Mouse (Mus musculus): Measurements from ENCODE around the gene Ulk4. TPM values are rescaled to one million over a fixed set of nuclear protein-coding genes. Genes with fewer than 3 reads are reported as not detected.
"Not testable (repeated sequence)": the region's sequence is repeated elsewhere in the genome, so short reads cannot be mapped to it uniquely, and the experiment has no call there.

Gene Ulk4
- polyA plus RNA-seq, 1 experiment from 2014 or later: 115 TPM

GRCm38 (mm10) chr9:120926939-120927606, 349.9 kb downstream of the Ulk4 start:
- Histone ChIP-seq H3K27ac (replicated peaks) (no peak overlapping the region), H3K36me3 (no peaks in the 10 kb centered on the region), H3K27me3 (no peaks in the 10 kb centered on the region), H3K4me2 (no peak overlapping the region), H3K4me3 (no peak overlapping the region), H3K9ac (no peak overlapping the region), H3K4me1 (replicated peaks) (0 out of 2 replicates have a peak, but pooled peaks cover 4% of the 10 kb centered on the region), H3K9me3 (no peaks in the 10 kb centered on the region)
- no peak for ATAC-seq (ENCODE audit: low read depth)
- 31% methylated on average over 9 of the region's 9 CpGs for WGBS

- H3K4me3 ChIP-seq: no peak overlapping the region
- 0 out of 2 replicates have a peak, but pooled peaks cover 4% of the 10 kb centered on the region for H3K4me1 ChIP-seq (replicated peaks)
- no peaks in the 10 kb centered on the region for H3K36me3 ChIP-seq
- H3K9me3 ChIP-seq: no peaks in the 10 kb centered on the region
- no peak overlapping the region for H3K4me2 ChIP-seq
- no peak overlapping the region for H3K9ac ChIP-seq
- H3K27ac ChIP-seq (replicated peaks): no peak overlapping the region
- no peak for ATAC-seq (ENCODE audit: low read depth)
- no peaks in the 10 kb centered on the region for H3K27me3 ChIP-seq
- WGBS: 83% methylated on average over 1 of the region's 1 CpGs
Measured at GRCm38 (mm10) chr9:120926126-120926525, 350.9 kb downstream of the Ulk4 start.

- Histone ChIP-seq H3K9me3 (no peaks in the 10 kb centered on the region), H3K4me2 (no peak overlapping the region), H3K4me1 (replicated peaks) (peaks cover 11% of the 10 kb centered on the region; the same call in 1 of the 2 replicates), H3K36me3 (no peaks in the 10 kb centered on the region), H3K4me3 (no peak overlapping the region), H3K9ac (no peak overlapping the region), H3K27me3 (no peaks in the 10 kb centered on the region), H3K27ac (replicated peaks) (no peak overlapping the region)
- ATAC-seq (ENCODE audit: low read depth): no peak
- WGBS: 80% methylated on average over 5 of the region's 5 CpGs
Measured at GRCm38 (mm10) chr9:120919130-120919529, 357.9 kb downstream of the Ulk4 start.

- H3K9me3 ChIP-seq: no peaks in the 10 kb centered on the region
- no peak overlapping the region for H3K27ac ChIP-seq (replicated peaks)
- 53% methylated on average over 6 of the region's 6 CpGs for WGBS
- H3K4me1 ChIP-seq (replicated peaks): peaks cover 11% of the 10 kb centered on the region; the same call in 1 of the 2 replicates
- H3K4me2 ChIP-seq: no peak overlapping the region
- no peaks in the 10 kb centered on the region for H3K36me3 ChIP-seq
- no peak for ATAC-seq (ENCODE audit: low read depth)
- H3K4me3 ChIP-seq: no peak overlapping the region
- H3K9ac ChIP-seq: no peak overlapping the region
- no peaks in the 10 kb centered on the region for H3K27me3 ChIP-seq
Measured at GRCm38 (mm10) chr9:120918642-120919041, 358.4 kb downstream of the Ulk4 start.

GRCm38 (mm10) chr9:120918211-120918610, 358.8 kb downstream of the Ulk4 start:
- Histone ChIP-seq H3K4me3 (no peak overlapping the region), H3K27me3 (no peaks in the 10 kb centered on the region), H3K4me2 (no peak overlapping the region), H3K4me1 (replicated peaks) (peaks cover 11% of the 10 kb centered on the region; the same call in 1 of the 2 replicates), H3K9ac (no peak overlapping the region), H3K36me3 (no peaks in the 10 kb centered on the region), H3K27ac (replicated peaks) (no peak overlapping the region), H3K9me3 (no peaks in the 10 kb centered on the region)
- 89% methylated on average over 5 of the region's 5 CpGs for WGBS
- no peak for ATAC-seq (ENCODE audit: low read depth)

GRCm38 (mm10) chr9:120917619-120918018, 359.4 kb downstream of the Ulk4 start:
- ATAC-seq (ENCODE audit: low read depth): not testable (repeated sequence)

GRCm38 (mm10) chr9:120914877-120915459, 362.0 kb downstream of the Ulk4 start:
- no peak for ATAC-seq (ENCODE audit: low read depth)
- Histone ChIP-seq H3K4me2 (no peak overlapping the region), H3K36me3 (no peaks in the 10 kb centered on the region), H3K4me3 (no peak overlapping the region), H3K9me3 (no peaks in the 10 kb centered on the region), H3K27ac (replicated peaks) (no peak overlapping the region), H3K27me3 (no peaks in the 10 kb centered on the region), H3K4me1 (replicated peaks) (peaks cover 7% of the 10 kb centered on the region; the same call in 1 of the 2 replicates), H3K9ac (no peak overlapping the region)
- WGBS: 84% methylated on average over 14 of the region's 14 CpGs

More at GRCm38 (mm10) chr9:120917619-120918018, 359.4 kb downstream of the Ulk4 start:
- not testable (repeated sequence) for H3K9ac ChIP-seq; H3K27ac ChIP-seq (replicated peaks); H3K4me2 ChIP-seq; H3K4me1 ChIP-seq (replicated peaks); H3K4me3 ChIP-seq; H3K27me3 ChIP-seq; H3K9me3 ChIP-seq; H3K36me3 ChIP-seq
- WGBS: 94% methylated on average over 2 of the region's 2 CpGs

GRCm38 (mm10) chr9:120914429-120914828, 362.6 kb downstream of the Ulk4 start:
- H3K9ac ChIP-seq: no peak overlapping the region
- no peaks in the 10 kb centered on the region for H3K9me3 ChIP-seq
- H3K4me2 ChIP-seq: no peak overlapping the region
- no peaks in the 10 kb centered on the region for H3K27me3 ChIP-seq
- H3K27ac ChIP-seq (replicated peaks): no peak overlapping the region
- H3K4me3 ChIP-seq: no peak overlapping the region
- H3K4me1 ChIP-seq (replicated peaks): peaks cover 7% of the 10 kb centered on the region; the same call in 1 of the 2 replicates
- no peaks in the 10 kb centered on the region for H3K36me3 ChIP-seq
- 95% methylated on average over 4 of the region's 4 CpGs for WGBS
- ATAC-seq (ENCODE audit: low read depth): no peak

GRCm38 (mm10) chr9:120913152-120913551, 363.8 kb downstream of the Ulk4 start:
- H3K27ac ChIP-seq (replicated peaks): no peak overlapping the region
- H3K4me2 ChIP-seq: no peak overlapping the region
- no peak for ATAC-seq (ENCODE audit: low read depth)
- H3K9ac ChIP-seq: no peak overlapping the region
- 82% methylated on average over 13 of the region's 13 CpGs for WGBS
- no peaks in the 10 kb centered on the region for H3K27me3 ChIP-seq
- H3K9me3 ChIP-seq: no peaks in the 10 kb centered on the region
- H3K36me3 ChIP-seq: no peaks in the 10 kb centered on the region
- no peak overlapping the region for H3K4me3 ChIP-seq
- no peaks in the 10 kb centered on the region for H3K4me1 ChIP-seq (replicated peaks)

- H3K9ac ChIP-seq: no peak overlapping the region
- H3K9me3 ChIP-seq: no peaks in the 10 kb centered on the region
- H3K27me3 ChIP-seq: no peaks in the 10 kb centered on the region
- no peaks in the 10 kb centered on the region for H3K4me1 ChIP-seq (replicated peaks)
- no peak for ATAC-seq (ENCODE audit: low read depth)
- no peak overlapping the region for H3K27ac ChIP-seq (replicated peaks)
- H3K36me3 ChIP-seq: no peaks in the 10 kb centered on the region
- 84% methylated on average over 6 of the region's 6 CpGs for WGBS
- no peak overlapping the region for H3K4me3 ChIP-seq
- no peak overlapping the region for H3K4me2 ChIP-seq
Measured at GRCm38 (mm10) chr9:120908461-120908860, 368.5 kb downstream of the Ulk4 start.

Measured in neural tube, embryonic 13.5 days (tissue).